Mouse (Mus musculus) kidney, postnatal 36 days (tissue): Measurements from ENCODE around the gene Wwox.
A peak's percentile ranks its signal among the peaks of the same experiment; 100 is the strongest.

Source experiments
- DNase-seq, 2 experiments: peaks; one replicate each; pipeline ENCODE4 v3.0.0; 2021 to 2022; ENCODE audit warnings: mixed read lengths in 2 of 2

Wwox gene

DNA sequence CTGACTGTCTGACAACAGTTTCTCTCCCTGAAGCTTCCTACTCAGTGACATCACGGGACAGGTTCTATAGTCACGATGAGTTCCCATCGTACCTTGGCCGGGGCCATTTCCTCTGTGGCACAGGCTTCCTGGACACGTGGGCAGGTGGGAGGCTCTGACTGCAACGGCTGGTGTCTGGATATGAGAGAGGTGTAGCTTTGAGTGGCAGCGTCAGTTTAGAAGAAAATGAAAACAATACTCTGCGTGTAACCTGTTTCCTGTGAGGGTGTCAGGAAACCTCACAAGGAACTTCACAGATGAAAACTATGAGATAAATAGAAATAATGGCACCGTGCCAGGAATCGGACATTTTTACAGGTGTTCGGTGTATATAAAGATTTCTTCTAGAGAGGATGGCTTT is 750.4 kb downstream of the Wwox start:
- no peak for DNase-seq

DNA sequence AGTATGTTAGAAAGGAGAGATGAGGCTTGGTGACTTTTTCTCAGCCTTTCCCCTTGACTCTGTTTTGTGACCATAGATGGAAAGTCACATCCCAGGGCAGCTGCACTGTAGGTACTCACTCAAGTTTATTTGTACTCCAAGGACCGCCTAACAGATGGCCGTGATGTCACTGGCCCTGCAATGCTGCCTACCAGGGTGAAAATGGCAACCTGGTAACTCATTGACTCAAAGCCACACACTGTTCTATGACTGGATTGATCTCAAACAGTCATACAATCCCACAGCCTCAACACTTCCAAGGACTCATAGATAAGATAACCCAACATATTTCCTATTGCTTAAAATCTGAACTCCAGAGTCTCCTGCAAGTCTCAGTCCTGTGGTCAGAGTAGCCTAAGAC is 754.3 kb downstream of the Wwox start:
- peak; percentile 8 to 12 for DNase-seq

GRCm38 (mm10) chr8:115195334-115195733 is 755.9 kb downstream of the Wwox start:
- no peak for DNase-seq

DNA sequence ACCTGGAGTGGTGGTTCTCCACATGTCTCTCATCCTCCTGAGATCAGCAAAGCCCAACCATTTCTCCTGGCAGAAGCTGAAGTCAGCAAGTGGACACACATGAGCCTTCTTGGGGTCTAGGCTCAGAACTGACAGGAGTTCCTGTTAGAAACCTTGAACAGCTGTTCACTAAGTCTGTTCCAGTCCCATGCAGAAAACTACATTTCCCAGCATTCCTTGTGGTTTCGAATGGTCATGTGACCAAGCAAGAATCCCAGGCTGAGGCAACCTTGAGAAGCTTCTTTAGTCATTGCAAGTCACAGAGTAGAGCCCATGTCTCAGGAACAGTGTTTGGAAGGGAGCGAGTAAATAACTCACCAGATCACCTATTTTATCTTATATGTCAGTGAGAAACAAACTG is 757.4 kb downstream of the Wwox start:
- DNase-seq = no peak

- DNase-seq = no peak
Observed at GRCm38 (mm10) chr8:115199204-115199603, 759.7 kb downstream of the Wwox start.

DNA sequence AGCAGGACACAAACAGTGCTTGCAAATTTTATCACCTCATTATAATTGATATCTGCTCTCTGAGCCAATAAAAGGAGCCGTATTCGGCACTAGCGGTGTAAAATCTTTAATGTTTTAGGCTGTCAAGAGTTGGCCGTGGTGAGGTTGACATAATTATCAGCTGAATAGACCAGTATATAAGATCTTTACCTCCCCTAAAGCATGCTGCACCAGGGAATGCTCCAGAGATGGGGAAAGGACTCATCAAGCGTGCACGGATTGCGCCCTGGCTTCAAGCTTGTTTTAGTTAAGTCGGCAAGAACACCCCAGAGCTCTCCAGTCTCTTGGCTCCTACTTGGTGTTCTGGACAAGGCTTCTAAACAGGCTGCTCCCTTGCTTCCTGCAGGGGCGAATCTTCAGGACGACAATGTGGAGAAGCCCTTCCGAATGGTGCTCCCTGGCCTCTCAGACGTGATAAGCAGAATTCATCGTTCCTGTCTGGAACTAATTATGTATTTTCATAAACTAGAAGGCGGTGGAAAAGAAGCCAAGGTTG is 760.2 kb downstream of the Wwox start:
- no peak for DNase-seq

DNA sequence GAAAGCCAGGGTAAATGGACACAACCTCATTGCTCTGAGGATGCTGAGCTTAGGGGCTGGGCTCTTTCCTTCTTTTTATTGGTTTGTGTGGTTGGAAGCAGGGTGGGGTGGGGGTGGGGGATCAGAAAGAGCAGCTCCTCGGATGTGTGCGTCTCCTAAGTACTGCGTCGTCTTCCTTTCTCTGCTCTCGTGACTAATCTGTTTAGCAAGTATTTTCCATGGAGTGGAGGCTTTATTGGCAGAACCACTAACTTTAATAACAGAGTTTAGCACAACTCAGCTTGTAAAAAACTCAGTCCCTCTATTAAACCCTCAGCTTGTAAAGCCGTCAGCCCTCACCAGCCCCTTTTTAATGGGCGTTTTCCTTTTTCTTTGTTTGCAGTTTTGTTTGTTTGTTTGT is 762.3 kb downstream of the Wwox start:
- DNase-seq = no peak

GRCm38 (mm10) chr8:115207480-115207879 is 768.0 kb downstream of the Wwox start:
- DNase-seq = no peak

GRCm38 (mm10) chr8:115208415-115209192 is 769.1 kb downstream of the Wwox start:
- DNase-seq = no peak

GRCm38 (mm10) chr8:115210014-115210413 is 770.6 kb downstream of the Wwox start:
- no peak for DNase-seq

GRCm38 (mm10) chr8:115213126-115213525 is 773.7 kb downstream of the Wwox start:
- no peak for DNase-seq

- DNase-seq = peak; percentile 15 to 36
Observed at GRCm38 (mm10) chr8:115214870-115215269, 775.4 kb downstream of the Wwox start.

- peak in 1 of 2 experiments; percentile 18 for DNase-seq
Observed at GRCm38 (mm10) chr8:115216801-115217200, 777.3 kb downstream of the Wwox start.

- no peak for DNase-seq
Observed at GRCm38 (mm10) chr8:115222545-115222944, 783.1 kb downstream of the Wwox start.

- DNase-seq = no peak
Observed at GRCm38 (mm10) chr8:115226781-115227583, 787.5 kb downstream of the Wwox start.

DNA sequence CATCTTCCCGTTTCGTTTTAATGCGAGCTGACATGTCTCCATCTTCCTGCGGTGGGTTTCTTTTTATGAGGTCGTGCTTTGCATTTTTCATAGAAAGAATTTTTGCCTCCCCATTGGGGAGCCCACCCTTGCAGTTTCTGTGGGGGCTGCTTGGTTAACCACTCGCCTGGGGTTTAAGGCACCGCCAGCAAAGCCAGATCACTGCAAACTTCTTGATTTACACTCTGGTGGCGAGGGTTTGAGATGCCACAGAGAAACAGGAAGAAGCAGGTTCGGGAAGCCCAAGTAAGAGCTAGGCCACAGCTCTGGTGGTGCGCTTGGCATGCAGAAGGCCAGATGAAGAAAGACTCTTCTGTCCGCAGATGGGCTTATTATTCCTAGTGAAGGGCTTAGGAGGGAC is 789.4 kb downstream of the Wwox start:
- DNase-seq = no peak

- DNase-seq = no peak
Observed at GRCm38 (mm10) chr8:115234068-115234467, 794.6 kb downstream of the Wwox start.

DNA sequence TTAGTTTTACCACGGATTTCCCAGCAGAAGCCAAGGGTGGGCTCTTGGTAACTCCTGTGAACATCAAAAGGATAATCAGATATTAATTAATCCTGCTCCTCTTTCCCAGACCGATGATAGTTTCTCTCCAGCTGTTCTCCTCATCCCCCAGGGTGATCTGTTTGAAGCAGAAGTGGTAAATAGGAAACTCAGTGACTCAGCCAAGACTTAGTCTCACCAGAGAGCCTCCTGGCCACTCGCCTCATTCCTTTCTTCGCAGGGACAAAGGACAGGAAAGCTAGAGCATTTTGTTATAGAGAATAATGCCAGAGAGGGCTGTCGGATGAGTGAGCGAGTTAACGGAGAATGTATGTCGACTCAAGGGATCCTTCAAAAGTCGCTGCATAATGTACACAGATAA is 798.1 kb downstream of the Wwox start:
- DNase-seq = no peak

- DNase-seq = no peak
Observed at GRCm38 (mm10) chr8:115243465-115244027, 804.1 kb downstream of the Wwox start.

DNA sequence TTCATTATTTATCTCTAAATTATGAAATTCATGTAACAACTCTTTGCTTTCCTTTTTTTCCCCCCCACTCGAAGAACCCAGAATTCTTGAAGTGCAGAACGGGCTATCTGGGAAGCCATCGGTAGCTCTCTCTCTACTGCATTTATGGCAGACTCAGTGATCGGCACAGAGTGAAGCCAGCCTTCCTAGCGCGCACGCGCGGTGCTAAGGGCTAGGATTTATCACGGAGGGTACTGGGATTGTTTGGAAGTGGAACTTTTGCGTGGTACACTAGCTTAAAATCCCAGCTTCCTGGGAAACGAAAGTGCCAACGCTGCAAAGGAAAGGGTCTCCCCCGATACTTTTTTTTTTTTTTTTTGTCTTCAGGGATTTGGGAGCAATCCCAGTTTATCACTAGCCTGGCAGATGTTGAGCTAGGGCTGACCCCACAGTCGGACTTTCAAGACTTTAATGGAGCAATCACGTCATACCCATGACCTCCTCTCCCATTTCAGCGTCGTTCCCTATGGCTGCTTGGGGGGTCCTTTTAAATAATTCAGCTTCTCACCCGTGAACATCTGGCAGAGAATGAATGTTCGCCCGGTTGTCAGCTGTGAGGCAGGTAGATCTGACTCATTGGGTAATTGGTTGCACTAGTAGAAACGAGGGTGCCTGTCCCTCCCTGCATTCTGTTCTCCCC is 810.4 kb downstream of the Wwox start:
- peak; percentile 24 to 53 for DNase-seq

- no peak for DNase-seq
Observed at GRCm38 (mm10) chr8:115255550-115255949, 816.1 kb downstream of the Wwox start.

DNA sequence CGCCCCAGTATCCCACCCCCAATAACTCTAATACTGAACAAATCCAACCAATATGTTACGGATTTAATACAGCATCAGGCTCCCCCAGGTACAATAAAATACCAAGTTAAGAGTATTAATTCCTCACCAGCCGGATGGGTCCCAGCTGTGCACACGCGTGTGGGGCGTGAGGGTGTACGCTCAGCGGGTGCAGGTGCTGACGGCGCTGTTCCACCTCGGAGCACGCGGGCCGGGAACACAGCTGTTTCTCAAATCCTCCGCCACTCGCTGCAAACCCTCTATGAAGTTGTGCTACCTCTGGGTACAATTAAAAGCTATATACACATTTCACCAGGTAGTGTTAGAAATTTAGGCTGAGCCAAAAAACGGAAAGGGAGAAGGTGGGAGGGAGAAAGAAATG is 818.0 kb downstream of the Wwox start:
- DNase-seq = no peak

- DNase-seq = no peak
Observed at GRCm38 (mm10) chr8:115259806-115260205, 820.4 kb downstream of the Wwox start.
